Mouse (Mus musculus): ENCODE results near the gene Kmo. TPM values are rescaled to one million over a fixed set of nuclear protein-coding genes. Genes with fewer than 3 reads are reported as not detected.

Gene Kmo
- polyA plus RNA-seq, 1 experiment from 2014 or later, result 0.09 TPM

GRCm38 (mm10) chr1:175708013-175708412 lies 87.8 kb downstream of the Kmo start:
- ATAC-seq (ENCODE audit: low FRiP score), result no peak
- H3K27me3 ChIP-seq (replicated peaks), result no peaks in the 10 kb centered on the region
- no peak overlapping the region for H3K27ac ChIP-seq (replicated peaks)
- no peak overlapping the region for H3K4me3 ChIP-seq (replicated peaks)
- no peaks in the 10 kb centered on the region for H3K36me3 ChIP-seq
- H3K4me2 ChIP-seq, result no peak overlapping the region
- no peak overlapping the region for H3K9ac ChIP-seq (replicated peaks)
- no peaks in the 10 kb centered on the region for H3K4me1 ChIP-seq
- no peaks in the 10 kb centered on the region for H3K9me3 ChIP-seq (replicated peaks)

Other genes starting within 250 kb of the Kmo start
- gene Rgs7, start 127.9 kb upstream of the Kmo start, polyA plus RNA-seq (2015; fragmentation: Nextera tagmentation; extraction: Ambion mirVana), result 41.7 and 48.2 TPM in 2 replicates
- 117 and 118 TPM in 2 replicates for gene Fh1, start 5.3 kb downstream of the Kmo start, polyA plus RNA-seq (2015; fragmentation: Nextera tagmentation; extraction: Ambion mirVana)
- gene Opn3, start 72.4 kb downstream of the Kmo start, polyA plus RNA-seq (2015; fragmentation: Nextera tagmentation; extraction: Ambion mirVana), result 7.8 and 8.4 TPM in 2 replicates
- gene Chml, start 72.5 kb downstream of the Kmo start, polyA plus RNA-seq (2015; fragmentation: Nextera tagmentation; extraction: Ambion mirVana), result 2.6 and 3.1 TPM in 2 replicates
- gene Wdr64, start 78.2 kb downstream of the Kmo start, polyA plus RNA-seq (2015; fragmentation: Nextera tagmentation; extraction: Ambion mirVana), result not detected in 2 replicates

All from neural tube, embryonic 15.5 days (tissue).